Mouse (Mus musculus) ES-E14 (cell line): ENCODE data around the gene Mtfr1l.

Experiments
- CHD2 ChIP-seq: IDR thresholded peaks from 2 replicates; pipeline ENCODE4 v1.6.1; 2014; ENCODE audit warnings: mild to moderate bottlenecking, low read depth, low read length, inconsistent platforms
- HCFC1 ChIP-seq: IDR thresholded peaks from 2 replicates; pipeline ENCODE4 v1.6.1; 2012; ENCODE audit warnings: low read length, inconsistent platforms, borderline replicate concordance; ENCODE audit not compliant: insufficient read depth
- ZC3H11A ChIP-seq: IDR thresholded peaks from 2 replicates; pipeline ENCODE4 v1.6.1; 2012; ENCODE audit warnings: low read depth, mild to moderate bottlenecking, inconsistent platforms, low read length, borderline replicate concordance
- ZNF384 ChIP-seq: IDR thresholded peaks from 2 replicates; pipeline ENCODE4 v1.6.1; 2012; ENCODE audit warnings: low read depth, low read length, inconsistent platforms

DNA sequence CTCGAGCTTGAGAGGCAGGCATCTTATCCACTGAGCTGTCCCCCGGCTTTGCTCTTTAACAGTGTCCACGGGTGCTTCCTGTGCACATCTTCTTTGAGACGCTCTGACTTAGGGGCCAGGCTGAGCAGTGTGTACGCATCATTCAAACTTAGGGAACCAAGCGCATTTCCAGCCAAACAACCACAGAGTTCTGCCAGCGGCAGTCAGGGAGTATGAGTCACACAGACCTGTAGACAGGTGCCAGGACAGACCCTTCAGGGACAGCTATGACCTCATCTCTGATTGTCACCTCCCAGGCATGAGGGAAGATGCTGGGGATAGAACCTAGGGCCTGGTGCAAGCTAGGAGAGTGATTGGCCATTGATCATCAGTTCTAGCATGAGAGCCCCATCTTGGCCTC, 24.0 kb upstream of the Mtfr1l start:
- no peak for TF ChIP-seq CHD2
- no peak for TF ChIP-seq ZNF384
- TF ChIP-seq ZC3H11A = no peak
- no peak for TF ChIP-seq HCFC1
